Mouse (Mus musculus) gastrocnemius, postnatal 4 days (tissue): Measurements from ENCODE around the gene Vps52. TPM values are rescaled to one million over a fixed set of nuclear protein-coding genes. Genes with fewer than 3 reads are reported as not detected.

ENCODE experiments used
- DNase-seq, 2 experiments: peaks; one replicate each; pipeline ENCODE4 v3.0.0; 2021 to 2022; ENCODE audit warnings: low spot score in 2 of 2, mixed read lengths in 2 of 2
- long read RNA-seq, 2 experiments: library from polyadenylated mRNA; stranded (forward); transcript quantifications; one replicate each; pipeline ENCODE4 v2.0.0; 2021
- total RNA-seq, 2 experiments: library from RNA; stranded (reverse); gene quantifications; 2 replicates each; pipeline ENCODE4 v1.2.3; 2021

Vps52 gene
- 10 to 100 TPM; 37.4 to 38.6 TPM for total RNA-seq
- long read RNA-seq, experiment 1, transcript Vps52-201 (20 exons, 3,383 nt): major isoform, 73 of 99 reads
- long read RNA-seq, experiment 1, partial matches to known transcripts: 13 of 99 reads
- long read RNA-seq, experiment 1, other reads (novel, unspliced or antisense): 13 of 99 reads
- long read RNA-seq, experiment 2, transcript Vps52-201 (20 exons, 3,383 nt): major isoform, 87 of 105 reads
- long read RNA-seq, experiment 2, partial matches to known transcripts: 6 of 105 reads
- long read RNA-seq, experiment 2, other reads (novel, unspliced or antisense): 12 of 105 reads

- peak; percentile 83 to 92 for DNase-seq
Observed at GRCm38 (mm10) chr17:33955555-33956214, at the start of gene Vps52, which contains the start of gene Rps18. Vps52 (plus strand) TSS chr17:33955812. Rps18 (minus strand) TSS chr17:33956001.

- peak in 1 of 2 experiments; percentile 45 for DNase-seq
Observed at GRCm38 (mm10) chr17:33908331-33909076, 47.1 kb upstream of the Vps52 start.

DNA sequence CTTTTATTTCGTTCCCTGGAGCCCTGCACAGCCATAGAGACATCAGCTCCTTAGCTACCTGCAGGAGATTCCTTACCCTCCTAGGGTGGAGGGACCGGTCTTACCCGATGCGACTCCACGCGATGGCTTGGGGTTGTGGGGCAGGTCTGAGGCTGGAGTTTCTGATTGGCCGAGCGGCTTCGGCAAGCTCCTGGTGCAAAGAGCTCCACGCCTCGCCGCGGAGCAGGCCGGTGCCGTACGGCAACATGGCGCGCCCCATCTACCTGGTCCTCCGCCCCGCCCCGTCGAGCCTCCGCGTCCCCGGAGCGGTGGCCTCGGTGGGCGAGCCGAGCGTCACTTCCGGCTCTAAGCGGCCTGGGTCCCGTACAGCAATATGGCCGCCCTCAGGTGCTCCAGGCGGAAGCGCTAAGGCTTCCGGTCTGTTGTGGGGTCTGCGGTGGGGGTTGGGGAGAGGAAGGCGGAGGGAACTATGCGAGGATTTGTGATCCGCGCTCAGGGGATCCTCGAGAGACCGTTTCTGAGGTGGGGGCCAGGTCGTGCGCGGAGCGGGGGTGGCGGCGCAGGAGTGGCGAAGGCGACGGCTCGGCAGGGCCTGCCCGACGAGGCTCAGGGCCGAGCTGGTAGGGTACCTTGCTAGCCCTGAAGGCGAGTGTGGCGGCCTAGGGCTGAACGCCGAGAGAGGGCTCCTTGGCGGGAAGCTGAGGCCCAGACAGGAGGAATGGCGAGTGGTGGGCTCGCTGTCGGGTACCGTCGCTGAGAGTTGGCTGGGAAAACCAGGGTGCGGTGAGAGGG, 46.3 kb upstream of the Vps52 start, which contains the start of gene Daxx:
Daxx (plus strand) TSS at position 338 of the 792 bp plus-strand sequence.
- peak; percentile 98 to 99 for DNase-seq

DNA sequence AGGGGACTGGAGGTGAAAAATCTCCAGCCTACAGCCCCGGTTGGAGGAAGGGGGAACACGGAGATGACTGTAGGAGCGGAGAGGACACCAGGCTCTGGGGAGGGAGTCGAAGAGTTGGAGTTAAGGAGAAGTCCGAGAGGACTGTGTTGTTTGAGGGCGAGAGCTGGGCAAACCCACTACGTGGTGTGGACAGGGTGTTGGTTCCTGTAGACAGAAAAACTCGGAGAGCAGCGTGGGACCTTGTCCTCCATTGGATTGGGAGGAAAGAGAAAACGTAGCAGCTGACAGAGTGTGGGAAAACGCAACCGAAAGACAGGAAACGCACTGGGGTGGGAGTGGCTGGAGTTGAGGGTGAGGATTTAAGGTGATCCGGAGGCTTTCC, 45.8 kb upstream of the Vps52 start:
- no peak for DNase-seq

DNA sequence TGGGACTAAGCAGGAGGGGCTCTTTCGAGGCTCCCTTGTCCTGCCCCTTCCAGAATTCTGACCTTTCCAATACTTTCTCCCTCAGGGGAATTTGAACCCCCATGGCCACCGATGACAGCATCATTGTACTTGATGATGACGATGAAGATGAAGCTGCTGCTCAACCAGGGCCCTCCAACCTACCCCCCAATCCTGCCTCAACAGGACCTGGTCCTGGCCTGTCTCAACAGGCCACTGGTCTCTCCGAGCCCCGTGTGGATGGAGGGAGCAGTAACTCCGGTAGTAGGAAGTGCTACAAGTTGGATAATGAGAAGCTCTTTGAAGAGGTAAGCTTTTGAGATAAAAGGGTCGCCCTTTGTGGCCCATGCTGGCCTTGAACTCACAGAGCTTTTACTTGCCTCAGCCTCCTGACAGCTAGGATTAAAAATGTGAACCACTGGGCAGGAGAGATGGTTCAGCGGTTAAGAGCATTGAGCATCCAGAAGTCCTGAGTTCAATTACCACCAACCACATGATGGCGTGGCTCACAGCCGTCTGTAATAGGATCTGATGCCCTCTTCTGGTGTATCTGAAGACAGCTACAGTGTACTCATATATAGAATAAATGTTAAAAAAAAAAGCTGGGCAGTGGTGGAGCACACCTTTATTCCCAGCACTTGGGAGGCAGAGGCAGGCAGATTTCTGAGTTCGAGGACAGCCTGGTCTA, 45.1 kb upstream of the Vps52 start:
- no peak for DNase-seq

- no peak for DNase-seq
Observed at GRCm38 (mm10) chr17:33911052-33911812, 44.4 kb upstream of the Vps52 start.

GRCm38 (mm10) chr17:33911813-33912414, 43.7 kb upstream of the Vps52 start:
- no peak for DNase-seq

- DNase-seq: no peak
Observed at GRCm38 (mm10) chr17:33913264-33913663, 42.3 kb upstream of the Vps52 start.

GRCm38 (mm10) chr17:33913905-33914304, 41.7 kb upstream of the Vps52 start:
- no peak for DNase-seq

DNA sequence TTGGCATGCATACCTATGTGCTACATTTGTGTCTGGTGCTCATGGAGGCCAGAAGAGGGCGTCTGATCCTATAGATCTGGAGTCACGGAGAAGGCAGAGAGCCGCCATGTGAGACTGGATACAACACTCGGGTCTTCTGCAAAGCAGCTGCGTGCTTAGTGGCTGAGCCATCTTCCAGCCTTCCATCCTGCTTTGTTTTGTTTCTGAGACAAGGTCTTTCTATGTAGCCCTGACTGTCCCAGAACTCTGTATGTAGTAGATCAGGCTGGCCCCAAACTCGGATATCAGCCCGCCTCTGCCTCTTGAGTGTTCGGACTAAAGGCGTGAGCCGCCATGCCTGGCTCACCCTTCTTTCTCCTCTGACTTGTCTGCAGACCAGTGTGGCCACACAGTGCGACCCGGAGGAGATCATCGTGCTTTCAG, 40.6 kb upstream of the Vps52 start:
- DNase-seq: no peak

GRCm38 (mm10) chr17:33915671-33916250, 39.9 kb upstream of the Vps52 start, which contains the start of the genes Tapbp and Zbtb22:
Tapbp (plus strand) TSS chr17:33915899.
Zbtb22 (plus strand) TSS chr17:33915904.
- peak; percentile 81 to 92 for DNase-seq

DNA sequence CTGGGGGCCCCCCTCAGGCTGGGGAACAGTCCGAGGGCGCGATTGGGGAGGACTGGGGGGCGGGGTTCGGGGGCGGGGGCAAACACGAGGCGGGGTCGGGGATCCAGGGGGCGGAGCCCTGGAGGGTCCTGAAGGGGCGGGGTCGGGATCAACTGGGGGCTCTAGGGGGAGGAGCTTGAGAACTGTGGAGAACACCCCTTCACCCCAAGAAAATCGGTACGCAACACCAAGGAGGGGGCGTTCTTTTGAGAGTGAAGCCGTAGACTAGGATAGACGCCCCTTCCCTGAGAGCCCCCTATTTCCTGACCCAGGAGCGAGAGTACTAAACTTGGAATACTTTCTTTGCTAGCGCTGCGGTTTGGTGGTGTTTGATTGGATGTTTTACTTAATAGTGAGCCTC, 39.3 kb upstream of the Vps52 start:
- DNase-seq: no peak

DNA sequence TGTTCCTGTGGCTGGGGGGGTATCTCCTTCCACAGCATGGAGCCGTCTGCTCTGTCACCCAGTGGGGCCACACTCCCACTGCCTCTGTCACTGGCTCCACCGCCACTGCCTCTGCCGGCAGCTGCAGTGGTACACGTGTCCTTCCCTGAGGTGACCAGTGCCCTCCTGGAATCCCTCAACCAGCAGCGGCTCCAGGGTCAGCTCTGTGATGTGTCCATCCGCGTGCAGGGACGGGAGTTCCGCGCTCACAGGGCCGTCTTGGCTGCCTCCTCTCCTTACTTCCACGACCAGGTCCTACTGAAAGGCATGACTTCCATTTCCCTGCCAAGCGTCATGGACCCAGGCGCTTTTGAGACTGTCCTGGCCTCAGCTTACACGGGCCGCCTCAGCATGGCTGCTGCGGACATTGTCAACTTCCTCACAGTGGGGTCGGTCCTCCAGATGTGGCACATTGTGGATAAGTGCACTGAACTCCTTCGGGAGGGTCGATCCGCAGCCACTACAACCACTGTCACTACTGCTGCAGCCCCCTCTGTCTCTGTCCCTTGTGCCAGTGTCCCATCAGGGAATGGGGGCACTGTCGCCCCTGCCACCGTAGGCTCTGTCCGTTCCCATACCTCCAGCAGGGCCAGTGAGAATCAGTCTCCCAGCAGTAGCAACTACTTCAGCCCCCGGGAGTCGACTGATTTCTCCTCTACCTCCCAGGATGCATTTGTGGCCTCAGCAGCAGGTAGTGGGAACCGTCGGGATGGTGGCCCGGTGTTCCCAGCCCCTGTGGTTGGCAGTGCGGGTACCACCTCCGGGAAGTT, 38.6 kb upstream of the Vps52 start:
- DNase-seq: no peak

- no peak for DNase-seq
Observed at GRCm38 (mm10) chr17:33917656-33918292, 37.8 kb upstream of the Vps52 start.

DNA sequence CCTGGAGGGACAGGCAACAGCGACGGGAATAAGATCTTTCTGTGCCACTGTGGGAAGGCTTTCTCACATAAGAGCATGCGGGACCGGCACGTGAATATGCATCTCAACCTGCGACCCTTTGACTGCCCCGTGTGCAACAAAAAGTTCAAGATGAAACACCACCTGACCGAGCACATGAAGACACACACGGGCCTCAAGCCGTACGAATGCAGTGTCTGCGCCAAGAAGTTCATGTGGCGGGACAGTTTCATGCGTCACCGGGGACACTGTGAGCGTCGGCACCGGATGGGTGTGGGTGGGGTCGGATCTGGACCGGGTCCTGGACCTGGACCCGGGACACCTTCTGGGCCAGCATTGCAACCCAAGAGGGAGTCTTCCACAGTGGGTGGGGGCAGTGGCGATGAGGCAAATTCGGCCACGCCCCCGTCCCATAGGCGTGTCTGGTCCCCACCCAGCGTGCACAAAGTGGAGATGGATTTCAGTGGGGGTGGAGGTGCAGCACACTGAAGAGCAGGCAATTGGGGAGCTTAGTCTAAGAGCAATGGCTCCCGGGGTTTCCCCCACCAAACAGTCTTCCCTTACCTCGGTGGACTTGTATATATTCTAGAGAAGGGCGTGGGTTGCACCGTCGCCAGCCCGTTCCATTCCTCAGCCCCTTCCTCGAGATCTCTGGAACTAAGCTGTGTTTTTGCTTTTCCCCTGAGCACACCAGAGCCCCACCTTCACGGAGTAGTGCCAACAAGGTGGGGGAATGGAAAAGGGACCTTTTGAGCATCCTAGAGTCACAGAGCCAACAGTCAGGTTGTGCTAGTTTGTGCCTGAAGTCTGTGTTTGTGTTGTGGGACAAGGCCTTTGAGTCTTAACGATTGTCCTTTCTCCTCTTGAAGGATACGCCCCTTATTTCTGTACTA, 37.1 kb upstream of the Vps52 start:
- DNase-seq: no peak
